Mouse (Mus musculus) forebrain, postnatal 0 days (tissue): ENCODE measurements at regions not wholly inside any gene's neighbourhood (a gene's known extent, or its start where the extent isn't known, plus 50 kb on each side); places are given as distances from the start of the nearest gene placed in this dataset.

Experiments
- ATAC-seq: fragments of 200-750 bp; cut with Nextera tagmentation; 2 replicates; pipeline ENCODE4 v1.8.0; 2017; ENCODE audit warnings: mild to moderate bottlenecking, moderate library complexity
- DNase-seq: peaks from one replicate; pipeline ENCODE4 v3.0.0-alpha.2; 2015
- H3K27ac ChIP-seq: fragments of 300-500 bp; sonication (generic); 2 replicates; pipeline ENCODE4 v1.5.1; 2014; ENCODE audit warnings: low read depth, mild to moderate bottlenecking, antibody characterized with exemption, low read length, moderate library complexity, mixed read lengths
- H3K27me3 ChIP-seq: fragments of 300-500 bp; sonication (generic); 2 replicates; pipeline ENCODE4 v1.6.1; 2014; ENCODE audit warnings: mild to moderate bottlenecking, low read length, mixed read lengths; ENCODE audit not compliant: insufficient read depth
- H3K36me3 ChIP-seq: fragments of 300-500 bp; sonication (generic); 2 replicates; pipeline ENCODE4 v1.6.1; 2014; ENCODE audit warnings: mild to moderate bottlenecking, moderate library complexity; ENCODE audit not compliant: insufficient read depth
- H3K4me1 ChIP-seq: fragments of 300-500 bp; sonication (generic); 2 replicates; pipeline ENCODE4 v1.6.1; 2014; ENCODE audit warnings: antibody characterized with exemption; ENCODE audit not compliant: insufficient read depth
- H3K4me2 ChIP-seq: fragments of 300-500 bp; sonication (generic); 2 replicates; pipeline ENCODE4 v1.6.1; 2014; ENCODE audit warnings: low read depth, mild to moderate bottlenecking, moderate library complexity
- H3K4me3 ChIP-seq: fragments of 300-500 bp; sonication (generic); 2 replicates; pipeline ENCODE4 v1.5.1; 2014; ENCODE audit warnings: low read depth, low read length, mixed read lengths
- H3K9ac ChIP-seq: fragments of 300-500 bp; sonication (generic); 2 replicates; pipeline ENCODE4 v1.6.1; 2014; ENCODE audit warnings: mild to moderate bottlenecking
- H3K9me3 ChIP-seq: fragments of 300-500 bp; sonication (generic); 2 replicates; pipeline ENCODE4 v1.6.1; 2016; ENCODE audit warnings: low read length
- CTCF ChIP-seq: sonication (generic); IDR thresholded peaks from 2 replicates; pipeline ENCODE4 v1.5.1; 2016; ENCODE audit warnings: antibody characterized with exemption, control low read depth, low read depth
- WGBS: fragments of 180-500 bp; shearing (Covaris S2); extraction: QIAGEN DNeasy Blood & Tissue Kit; methylation state at CpG from one replicate; pipeline ENCODE4 v1.1.7; 2014; 5-methylcytosine and 5-hydroxymethylcytosine counted together

DNA sequence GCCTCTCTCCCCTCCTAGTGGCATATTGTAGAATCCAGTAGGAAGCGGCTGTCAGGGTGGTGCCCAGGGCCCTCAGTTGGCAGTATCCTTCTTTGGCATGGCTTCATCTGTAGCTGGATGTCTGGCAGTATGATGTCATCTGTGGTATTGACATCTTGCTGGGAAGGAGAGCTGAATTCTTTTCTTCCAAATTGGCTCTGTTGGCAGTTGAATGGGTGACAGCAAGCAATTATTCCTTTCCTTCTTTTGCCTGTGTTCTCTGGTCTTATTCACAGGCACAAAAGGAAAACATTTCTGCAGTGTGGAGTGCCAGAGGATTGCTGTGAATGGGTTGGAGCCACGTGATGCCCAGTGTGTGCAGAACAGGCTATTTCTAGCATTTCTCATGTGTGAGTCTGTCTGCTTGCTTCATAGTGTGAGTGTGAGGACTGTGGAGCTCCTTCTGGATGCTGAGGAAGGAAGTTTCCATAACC is 174.1 kb upstream of the Tas2r119 start:
- H3K27ac ChIP-seq = peak overlapping the region; percentile 51
- peaks cover 8% of the 10 kb centered on the region for H3K4me1 ChIP-seq
- DNase-seq (peak; percentile 89), ATAC-seq (peak; percentile 98)
- H3K9ac ChIP-seq = no peak overlapping the region
- TF ChIP-seq CTCF = peak; percentile 42
- H3K36me3 ChIP-seq = no peaks in the 10 kb centered on the region
- H3K4me3 ChIP-seq = no peak overlapping the region
- 11% methylated on average over 2 of the region's 2 CpGs for WGBS
- H3K4me2 ChIP-seq = no peak overlapping the region
- H3K27me3 ChIP-seq = no peaks in the 10 kb centered on the region
- H3K9me3 ChIP-seq = no peaks in the 10 kb centered on the region

DNA sequence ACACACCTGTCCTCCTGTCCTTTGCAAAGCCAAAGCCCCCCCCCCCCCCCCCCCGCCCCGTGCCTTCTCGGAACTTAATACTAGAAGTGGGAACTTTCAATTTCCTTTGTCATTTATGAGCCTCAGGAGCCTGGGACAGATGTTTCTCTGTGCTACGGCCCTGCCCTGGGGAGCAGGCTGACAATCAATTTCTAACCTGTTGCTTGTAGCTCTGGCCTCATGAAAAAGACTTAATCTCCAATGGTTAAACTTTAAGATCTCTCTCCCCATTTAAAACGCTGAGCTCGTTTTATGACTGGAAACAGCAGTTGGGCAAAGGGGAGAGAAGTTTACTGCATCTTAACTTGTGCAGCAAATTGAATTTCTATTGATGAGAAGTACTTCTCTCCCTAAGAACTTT is 173.6 kb upstream of the Tas2r119 start:
- WGBS = 4% methylated on average over 6 of the region's 6 CpGs
- DNase-seq = no peak
- H3K4me1 ChIP-seq = peaks cover 8% of the 10 kb centered on the region
- peak overlapping the region; percentile 46; the same call in 1 of the 2 replicates for H3K27ac ChIP-seq
- no peak overlapping the region for H3K4me2 ChIP-seq
- no peaks in the 10 kb centered on the region for H3K9me3 ChIP-seq
- ATAC-seq = no peak
- TF ChIP-seq CTCF = no peak
- no peaks in the 10 kb centered on the region for H3K36me3 ChIP-seq
- no peak overlapping the region for H3K9ac ChIP-seq
- no peak overlapping the region for H3K4me3 ChIP-seq
- H3K27me3 ChIP-seq = no peaks in the 10 kb centered on the region

DNA sequence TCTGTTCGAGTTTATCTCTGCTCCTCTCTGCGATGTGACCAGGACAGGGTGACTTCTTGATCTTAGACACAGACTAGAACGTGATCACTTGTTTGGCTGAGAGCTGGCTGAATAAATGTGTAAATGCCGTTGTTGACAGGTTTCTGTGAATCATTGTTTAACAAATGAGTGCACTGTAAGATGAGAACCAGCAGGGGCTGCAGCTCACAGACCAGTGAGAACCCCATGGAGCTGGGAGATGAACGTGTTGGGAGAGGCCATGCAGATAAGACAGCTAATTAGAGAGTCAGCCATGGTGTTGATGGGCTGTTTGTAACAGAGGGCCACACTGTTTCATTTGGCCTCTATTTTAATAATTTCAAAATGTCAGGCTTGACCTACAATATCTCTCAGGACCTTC is 171.1 kb upstream of the Tas2r119 start:
- Histone ChIP-seq H3K27me3 (no peaks in the 10 kb centered on the region), H3K27ac (no peak overlapping the region), H3K4me3 (no peak overlapping the region), H3K9ac (no peak overlapping the region), H3K36me3 (no peaks in the 10 kb centered on the region), H3K4me2 (no peak overlapping the region), H3K9me3 (no peaks in the 10 kb centered on the region), H3K4me1 (peaks cover 8% of the 10 kb centered on the region)
- ATAC-seq = no peak
- no peak for DNase-seq
- TF ChIP-seq CTCF = 0 out of 2 replicates have a peak, but pooled peaks have one; percentile 14
- 28% methylated on average over 5 of the region's 5 CpGs for WGBS

DNA sequence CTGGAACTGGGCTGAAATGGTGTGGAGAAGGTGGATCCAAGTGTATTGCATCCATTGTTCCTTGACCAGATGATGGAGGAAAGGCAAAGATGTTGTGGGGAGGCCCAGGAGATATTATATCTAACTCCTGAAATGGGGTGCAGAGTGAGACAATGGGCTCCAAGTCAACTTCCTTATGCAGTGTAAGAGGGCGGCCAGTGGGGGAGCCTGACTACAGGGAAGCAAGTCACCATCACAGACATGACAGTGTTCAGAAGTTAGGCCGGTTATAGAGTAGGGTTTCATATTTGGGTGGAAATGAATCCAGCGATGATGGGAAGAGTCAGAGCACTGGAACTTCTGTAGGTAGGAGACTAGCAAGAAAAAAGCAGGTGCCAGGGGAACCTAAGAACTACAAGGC is 167.3 kb upstream of the Tas2r119 start:
- Histone ChIP-seq H3K4me1 (no peaks in the 10 kb centered on the region), H3K27me3 (no peaks in the 10 kb centered on the region), H3K36me3 (no peaks in the 10 kb centered on the region), H3K9ac (no peak overlapping the region), H3K4me3 (no peak overlapping the region), H3K9me3 (no peaks in the 10 kb centered on the region), H3K27ac (no peak overlapping the region), H3K4me2 (no peak overlapping the region)
- DNase-seq (no peak), ATAC-seq (no peak)
- WGBS = 85% methylated on average over 3 of the region's 3 CpGs
- no peak for TF ChIP-seq CTCF

DNA sequence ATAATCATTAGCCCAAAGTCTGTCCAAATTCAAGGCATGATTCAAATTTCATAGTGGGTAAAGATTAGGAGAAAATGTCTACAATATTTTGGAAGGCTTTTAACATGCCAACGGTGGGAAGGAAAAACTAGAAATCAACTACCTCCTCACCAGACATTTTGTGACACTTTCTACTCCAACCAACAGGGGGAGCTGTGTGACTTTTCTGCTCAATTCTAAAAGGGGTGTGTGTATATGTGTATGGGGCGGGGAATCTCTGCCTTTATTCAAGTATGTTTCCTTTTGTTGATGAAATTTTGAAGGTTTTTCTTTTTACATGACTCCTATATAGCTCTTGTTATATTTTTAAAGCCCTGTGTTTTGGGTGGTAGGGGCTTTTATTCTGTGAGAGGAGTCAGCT is 165.0 kb upstream of the Tas2r119 start:
- ATAC-seq = no peak
- Histone ChIP-seq H3K4me3 (no peak overlapping the region), H3K9me3 (no peaks in the 10 kb centered on the region), H3K9ac (no peak overlapping the region), H3K27me3 (no peaks in the 10 kb centered on the region), H3K4me2 (no peak overlapping the region), H3K36me3 (no peaks in the 10 kb centered on the region), H3K27ac (no peak overlapping the region), H3K4me1 (no peaks in the 10 kb centered on the region)
- peak; percentile 51 for TF ChIP-seq CTCF
- no peak for DNase-seq
- 54% methylated on average over 2 of the region's 2 CpGs for WGBS

DNA sequence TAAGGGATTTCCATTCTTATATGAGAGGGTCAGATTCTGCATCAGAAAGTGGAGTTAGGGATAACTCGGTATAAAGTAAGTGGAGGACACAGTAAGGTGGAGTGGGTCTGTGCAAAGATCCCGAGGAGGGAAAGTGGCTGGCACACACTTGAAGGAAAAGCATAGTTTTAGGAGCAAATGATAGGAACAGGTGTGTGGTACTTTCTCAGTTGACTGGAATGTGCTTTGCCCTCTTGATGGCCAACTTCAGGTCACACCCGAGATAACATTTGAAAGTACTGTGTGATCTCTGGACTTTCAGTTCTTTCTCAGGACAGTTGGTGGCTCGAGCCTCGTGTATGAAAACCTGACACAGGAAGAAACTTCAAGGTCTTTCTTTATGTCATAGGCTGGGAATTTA is 164.3 kb upstream of the Tas2r119 start:
- WGBS = 87% methylated on average over 5 of the region's 5 CpGs
- H3K4me1 ChIP-seq = no peaks in the 10 kb centered on the region
- H3K36me3 ChIP-seq = no peaks in the 10 kb centered on the region
- H3K27me3 ChIP-seq = no peaks in the 10 kb centered on the region
- H3K4me3 ChIP-seq = no peak overlapping the region
- ATAC-seq (no peak), DNase-seq (no peak)
- TF ChIP-seq CTCF = no peak
- no peak overlapping the region for H3K27ac ChIP-seq
- no peak overlapping the region for H3K4me2 ChIP-seq
- H3K9me3 ChIP-seq = no peaks in the 10 kb centered on the region
- H3K9ac ChIP-seq = no peak overlapping the region

DNA sequence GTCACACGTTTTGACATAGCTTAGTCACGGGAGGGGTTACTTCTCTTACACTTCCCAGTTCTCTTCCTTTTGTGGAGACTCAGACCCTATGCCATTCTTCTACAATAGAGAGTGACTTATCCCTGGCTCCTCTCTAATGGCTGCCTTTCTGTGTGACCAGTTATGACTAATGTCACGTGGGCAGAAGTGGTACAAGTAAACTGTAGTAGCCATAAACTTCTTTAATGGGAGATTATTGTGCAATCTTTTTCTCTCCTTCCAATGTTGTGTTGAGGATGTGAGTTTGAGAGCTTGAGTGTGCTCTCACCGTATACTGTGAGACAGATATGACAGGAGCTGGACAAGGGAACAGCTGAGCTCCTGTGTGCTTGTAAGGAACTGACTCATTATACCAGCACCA is 161.9 kb upstream of the Tas2r119 start:
- no peaks in the 10 kb centered on the region for H3K4me1 ChIP-seq
- H3K9ac ChIP-seq = no peak overlapping the region
- no peak for TF ChIP-seq CTCF
- H3K36me3 ChIP-seq = no peaks in the 10 kb centered on the region
- H3K4me2 ChIP-seq = no peak overlapping the region
- ATAC-seq (no peak), DNase-seq (no peak)
- H3K27ac ChIP-seq = no peak overlapping the region
- no peaks in the 10 kb centered on the region for H3K27me3 ChIP-seq
- 75% methylated on average over 4 of the region's 4 CpGs for WGBS
- no peaks in the 10 kb centered on the region for H3K9me3 ChIP-seq
- no peak overlapping the region for H3K4me3 ChIP-seq
